In the genomic region with DNA sequence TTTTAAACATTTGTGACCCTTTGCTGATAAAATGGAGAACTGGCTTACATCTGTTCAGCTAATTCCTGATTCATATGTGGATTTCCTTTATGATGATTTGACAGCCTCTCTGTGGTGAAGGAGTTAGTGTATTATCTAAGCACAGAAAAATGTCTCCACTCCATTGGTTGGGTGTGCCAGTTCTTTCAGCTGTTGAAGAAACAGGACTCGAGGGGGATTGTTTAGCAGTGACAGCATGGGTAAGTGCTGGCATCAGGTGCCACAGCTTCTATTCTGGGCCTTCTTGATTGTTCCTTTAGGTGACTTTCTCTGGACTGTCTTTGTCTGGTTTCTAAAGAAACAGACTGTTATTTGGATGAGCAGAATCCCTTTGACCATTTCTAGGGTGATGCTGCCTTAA, we compare ENCODE assay signal across 16 mouse cellular contexts. TPM values are rescaled to one million over a fixed set of nuclear protein-coding genes. Genes with fewer than 3 reads are reported as not detected.
"Had no signal": no experiment of that assay in that cellular context is flagged by ENCODE, and none has a peak within 500 bp of the region (broad histone marks: within the 10 kb centered on the region; RNA-seq: fewer than 3 reads in every experiment).

No protein-coding gene starts in this region.

- H3K4me1 ChIP-seq: liver, embryonic 12.5 days; lung, embryonic 15.5 days had no signal

- H3K9ac ChIP-seq: limb, embryonic 15.5 days; liver, embryonic 12.5 days; lung, embryonic 15.5 days; midbrain, embryonic 13.5 days; neural tube, embryonic 15.5 days had no signal

- H3K27me3 ChIP-seq: limb, embryonic 15.5 days; liver, embryonic 12.5 days; lung, embryonic 15.5 days; midbrain, embryonic 13.5 days; neural tube, embryonic 15.5 days had no signal

- H3K27ac ChIP-seq: kidney, postnatal 0 days; limb, embryonic 15.5 days; liver, embryonic 12.5 days; lung, embryonic 15.5 days; midbrain, embryonic 13.5 days; neural tube, embryonic 15.5 days; stomach, postnatal 0 days had no signal

- DNase-seq: kidney, adult 9 months; kidney, postnatal 36 days; layer of hippocampus, adult 9-11 months; layer of hippocampus, postnatal 36 days; left cerebral cortex, postnatal 4 days; right cerebral cortex, adult 18-20 months; right cerebral cortex, postnatal 25 days; thymus, postnatal 14 days had no signal

- H3K4me2 ChIP-seq: limb, embryonic 15.5 days; liver, embryonic 12.5 days; lung, embryonic 15.5 days; midbrain, embryonic 13.5 days; neural tube, embryonic 15.5 days had no signal

- H3K9me3 ChIP-seq: limb, embryonic 15.5 days; liver, embryonic 12.5 days; lung, embryonic 15.5 days; midbrain, embryonic 13.5 days; neural tube, embryonic 15.5 days had no signal

- H3K4me3 ChIP-seq: limb, embryonic 15.5 days; liver, embryonic 12.5 days; lung, embryonic 15.5 days; midbrain, embryonic 13.5 days; neural tube, embryonic 15.5 days had no signal

- H3K36me3 ChIP-seq: liver, embryonic 12.5 days; lung, embryonic 15.5 days; midbrain, embryonic 13.5 days had no signal

- ATAC-seq: liver, embryonic 12.5 days; midbrain, embryonic 13.5 days had no signal

RNA-seq across cellular contexts. Expression of a gene that starts 42.0 kb away (rescaled TPM):
- total RNA-seq: megakaryocyte-erythroid progenitor cell, adult 5-6 weeks had no signal
